Mouse (Mus musculus) brain, embryonic 14.5 days (tissue): Measurements from ENCODE around the gene Apoa4.

ENCODE experiments used
- CTCF ChIP-seq: fragments of 200-500 bp; IDR thresholded peaks from 2 replicates; pipeline ENCODE4 v1.5.1; 2012; ENCODE audit warnings: inconsistent platforms, mild to moderate bottlenecking, moderate library complexity, borderline replicate concordance; ENCODE audit not compliant: insufficient read depth, insufficient read length; ENCODE audit errors: extremely low read depth
- POLR2A ChIP-seq: fragments of 200-500 bp; IDR thresholded peaks from 2 replicates; pipeline ENCODE4 v1.6.1; 2012; ENCODE audit warnings: mild to moderate bottlenecking, inconsistent platforms, borderline replicate concordance; ENCODE audit not compliant: poor library complexity, insufficient read depth, insufficient read length, severe bottlenecking; ENCODE audit errors: extremely low read depth

DNA sequence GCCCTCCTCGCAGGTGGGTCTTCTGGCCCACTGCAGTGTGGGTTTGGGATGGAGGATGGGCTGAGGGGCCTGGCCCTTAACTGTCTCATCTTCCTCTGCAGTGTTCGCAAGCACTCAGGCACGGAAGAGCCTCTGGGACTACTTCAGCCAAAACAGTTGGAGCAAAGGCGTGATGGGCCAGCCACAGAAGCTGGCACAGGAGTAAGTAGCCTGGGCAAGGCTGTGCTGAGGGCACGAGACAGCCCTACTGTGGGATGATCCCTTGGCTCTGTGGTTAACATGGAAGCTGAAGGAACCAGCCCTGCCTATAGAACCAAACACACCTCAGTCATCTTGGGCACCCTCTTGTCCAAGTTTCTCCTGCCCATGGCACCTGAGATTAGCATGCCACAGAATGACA lies 28.6 kb downstream of the Apoa4 start:
- TF ChIP-seq POLR2A (no peak), CTCF (no peak)
